Mouse (Mus musculus): ENCODE results near the gene Mark3.

DNA sequence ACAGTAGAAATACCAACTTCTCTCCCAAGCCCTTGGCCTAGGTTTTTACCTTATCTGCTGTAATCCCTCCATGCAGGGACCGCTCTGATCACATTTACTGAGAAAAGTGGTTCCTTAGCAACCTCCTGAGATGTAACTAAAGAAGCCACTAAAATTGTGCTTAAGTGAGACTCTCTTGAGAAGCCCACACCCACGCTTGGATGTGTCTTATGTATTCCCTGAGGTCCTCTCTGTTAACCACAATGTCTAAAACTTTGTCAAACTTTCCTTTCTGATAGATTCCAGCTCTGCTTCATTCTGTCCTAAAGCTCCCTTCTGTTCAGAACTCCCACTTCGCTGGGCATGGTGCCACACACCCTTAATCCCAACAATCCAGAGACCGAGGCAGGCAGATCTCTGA, 125.2 kb downstream of the Mark3 start:
- TF ChIP-seq CTCF (IDR thresholded peaks at IDR 0.05), result no peak
- TF ChIP-seq EP300 (IDR thresholded peaks at IDR 0.05), result no peak
